Mouse (Mus musculus) colon, adult 2 months (tissue): ENCODE results near the gene Ano2. TPM values are rescaled to one million over a fixed set of nuclear protein-coding genes. Genes with fewer than 3 reads are reported as not detected.

Experiments used
- polyA plus RNA-seq: library from polyadenylated mRNA; depleted of rRNA; stranded (reverse); fragments of >200 nt; gene quantifications from 2 replicates; pipeline ENCODE4 v1.2.3, GENCODE M21; 2012; rRNA removed

The Ano2 gene
- 0.56 and 0.57 TPM in 2 replicates for polyA plus RNA-seq

DNA sequence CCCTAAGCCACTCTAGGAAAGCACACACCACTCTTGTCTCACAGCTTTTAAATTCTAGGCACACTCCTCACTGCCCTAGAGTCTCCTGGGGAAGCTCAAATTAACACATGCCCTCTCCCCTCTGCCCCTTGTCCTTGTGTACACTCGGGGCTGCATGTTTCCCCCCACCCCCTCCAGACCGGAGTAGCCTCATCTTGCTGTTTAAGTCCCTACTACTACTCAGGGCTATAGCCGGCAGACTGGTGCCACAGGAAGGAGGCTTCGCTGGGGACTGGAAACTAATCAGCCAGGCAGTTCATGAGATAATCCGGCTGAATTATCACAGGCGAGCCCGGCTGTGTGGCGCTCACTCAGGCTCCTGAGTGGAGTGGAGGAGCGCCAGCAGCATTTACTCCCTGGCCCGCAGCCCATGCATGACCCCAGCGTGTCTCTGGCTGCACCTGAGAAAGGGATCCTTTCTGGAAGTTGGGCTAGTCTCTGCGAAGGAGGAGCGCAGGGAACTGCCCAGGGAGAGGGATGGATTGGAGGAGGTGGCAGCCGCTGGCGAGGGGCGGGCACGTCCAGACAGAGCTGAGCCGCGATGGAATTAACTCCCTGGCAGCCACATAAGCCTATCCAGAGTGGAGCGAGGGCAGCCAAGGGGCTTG lies at the start of gene Ano2:
TSS of gene Ano2 (plus strand) at position 363 of the 647 bp plus-strand sequence.

Other genes with a start within 250 kb of the Ano2 start
- 342 and 371 TPM in 2 replicates for gene Cd9, start 195.6 kb upstream of the Ano2 start, polyA plus RNA-seq
- gene Vwf, start 143.6 kb upstream of the Ano2 start, polyA plus RNA-seq: 36.1 and 39.6 TPM in 2 replicates